Mouse (Mus musculus): ENCODE measurements around the gene Add3. TPM values are rescaled to one million over a fixed set of nuclear protein-coding genes. Genes with fewer than 3 reads are reported as not detected.
A peak's percentile ranks its signal among the peaks of the same experiment; 100 is the strongest.

Add3 gene
- polyA plus RNA-seq, 1 experiment: 40.8 TPM

DNA sequence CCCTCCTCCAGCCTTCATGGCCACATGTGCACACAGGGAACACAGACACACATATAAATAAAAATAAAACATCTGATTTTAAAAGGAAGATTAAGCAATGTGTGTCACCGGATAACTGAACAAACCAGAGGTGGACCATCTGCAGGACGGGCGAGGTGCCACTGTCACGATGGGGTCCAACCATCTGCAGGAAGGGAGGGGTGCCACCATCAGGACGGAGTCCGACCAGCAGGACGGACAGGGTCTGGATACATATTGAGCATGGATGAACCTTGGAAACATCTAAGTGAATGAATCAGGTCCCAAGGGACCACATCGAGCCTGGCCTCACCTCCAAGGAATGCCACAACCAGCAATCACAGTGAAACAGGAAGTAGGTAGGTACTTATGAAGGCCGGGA lies 127.1 kb downstream of the Add3 start:
- H3K27ac ChIP-seq (replicated peaks; ENCODE audit: low read depth, low read length): no peak overlapping the region

DNA sequence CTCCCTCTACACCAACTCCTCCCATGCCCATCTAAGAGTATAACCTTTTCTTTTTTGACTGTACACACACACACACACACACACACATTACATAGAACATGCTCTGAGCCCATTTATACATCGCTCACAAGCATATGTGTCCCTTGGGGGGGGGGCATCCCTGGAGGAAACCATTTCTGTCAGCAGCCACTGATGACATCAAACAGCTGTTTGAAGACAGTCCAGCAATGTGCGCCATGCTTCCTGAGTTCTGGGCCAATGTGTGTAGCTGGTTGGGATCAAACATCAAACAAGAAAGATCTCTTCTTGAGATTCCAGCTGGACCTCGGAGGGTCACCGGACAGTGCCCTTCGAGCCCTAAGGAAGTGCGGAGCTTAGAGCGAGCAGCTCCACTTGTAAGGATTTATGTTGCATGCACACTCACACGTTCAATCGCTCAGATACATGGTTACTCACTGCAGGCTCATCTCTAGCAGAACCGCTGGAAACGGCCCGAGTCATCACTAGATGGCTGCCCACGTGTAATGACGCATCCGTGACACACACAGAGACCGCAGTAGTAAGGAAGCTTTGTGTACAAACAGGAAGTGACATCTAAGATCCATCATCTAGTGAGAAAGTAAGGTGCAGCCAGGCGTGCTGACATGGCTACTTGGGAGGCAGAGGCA lies 132.9 kb downstream of the Add3 start:
- H3K4me1 ChIP-seq (ENCODE audit: control insufficient read depth, insufficient read depth, insufficient read length, low read length): no peaks in the 10 kb centered on the region
- H3K4me3 ChIP-seq (ENCODE audit: insufficient read depth, low read depth, low read length): no peak overlapping the region
- no peak overlapping the region for H3K27ac ChIP-seq (replicated peaks; ENCODE audit: low read depth, low read length)

More for the DNA sequence above, 127.1 kb downstream of the Add3 start:
- Histone ChIP-seq H3K4me3 (ENCODE audit: insufficient read depth, low read depth, low read length) (no peak overlapping the region), H3K4me1 (ENCODE audit: control insufficient read depth, insufficient read depth, insufficient read length, low read length) (no peaks in the 10 kb centered on the region)

DNA sequence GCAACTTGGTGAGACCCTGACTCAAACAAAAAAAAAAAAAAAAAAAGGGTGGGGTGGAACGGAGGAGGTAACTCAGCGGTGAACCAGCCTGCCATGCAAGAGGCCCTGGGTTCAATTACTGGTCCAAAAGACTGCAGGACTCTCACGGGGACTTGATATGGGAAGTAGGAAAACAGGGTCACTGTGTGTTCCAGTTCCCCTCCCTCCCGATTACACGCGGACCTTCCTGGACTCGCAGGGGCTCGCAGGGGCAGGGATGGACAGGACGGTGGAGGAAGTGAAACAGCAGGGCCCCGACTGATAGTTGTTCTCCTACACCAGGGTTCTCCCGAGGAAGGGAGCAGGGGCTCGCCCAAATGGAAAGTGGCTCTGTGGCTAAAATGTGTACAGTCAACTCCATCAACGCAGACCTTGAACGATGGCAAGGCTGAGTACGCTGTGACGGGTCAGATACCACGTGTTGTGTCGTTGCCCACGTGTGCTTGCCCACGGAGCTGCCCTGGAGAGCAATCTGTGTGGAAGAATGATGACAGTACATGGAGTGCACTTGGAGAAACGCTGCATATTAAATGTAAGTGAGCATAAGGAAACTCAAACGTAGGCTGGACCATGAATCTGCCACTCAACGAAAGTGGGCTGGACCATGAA lies 133.7 kb downstream of the Add3 start:
- Histone ChIP-seq H3K27ac (replicated peaks; ENCODE audit: low read depth, low read length) (0 out of 2 replicates have a peak overlapping the region, but pooled peaks have one; percentile 19), H3K4me3 (ENCODE audit: insufficient read depth, low read depth, low read length) (peak overlapping the region; percentile 15; the same call in 1 of the 2 replicates), H3K4me1 (ENCODE audit: control insufficient read depth, insufficient read depth, insufficient read length, low read length) (no peaks in the 10 kb centered on the region)

GRCm38 (mm10) chr19:53275204-53275603 lies 135.0 kb downstream of the Add3 start:
- Histone ChIP-seq H3K4me1 (ENCODE audit: control insufficient read depth, insufficient read depth, insufficient read length, low read length) (no peaks in the 10 kb centered on the region), H3K4me3 (ENCODE audit: insufficient read depth, low read depth, low read length) (no peak overlapping the region), H3K27ac (replicated peaks; ENCODE audit: low read depth, low read length) (no peak overlapping the region)

GRCm38 (mm10) chr19:53276902-53277707 lies 136.9 kb downstream of the Add3 start:
- no peaks in the 10 kb centered on the region for H3K4me1 ChIP-seq (ENCODE audit: control insufficient read depth, insufficient read depth, insufficient read length, low read length)
- no peak overlapping the region for H3K27ac ChIP-seq (replicated peaks; ENCODE audit: low read depth, low read length)
- no peak overlapping the region for H3K4me3 ChIP-seq (ENCODE audit: insufficient read depth, low read depth, low read length)

DNA sequence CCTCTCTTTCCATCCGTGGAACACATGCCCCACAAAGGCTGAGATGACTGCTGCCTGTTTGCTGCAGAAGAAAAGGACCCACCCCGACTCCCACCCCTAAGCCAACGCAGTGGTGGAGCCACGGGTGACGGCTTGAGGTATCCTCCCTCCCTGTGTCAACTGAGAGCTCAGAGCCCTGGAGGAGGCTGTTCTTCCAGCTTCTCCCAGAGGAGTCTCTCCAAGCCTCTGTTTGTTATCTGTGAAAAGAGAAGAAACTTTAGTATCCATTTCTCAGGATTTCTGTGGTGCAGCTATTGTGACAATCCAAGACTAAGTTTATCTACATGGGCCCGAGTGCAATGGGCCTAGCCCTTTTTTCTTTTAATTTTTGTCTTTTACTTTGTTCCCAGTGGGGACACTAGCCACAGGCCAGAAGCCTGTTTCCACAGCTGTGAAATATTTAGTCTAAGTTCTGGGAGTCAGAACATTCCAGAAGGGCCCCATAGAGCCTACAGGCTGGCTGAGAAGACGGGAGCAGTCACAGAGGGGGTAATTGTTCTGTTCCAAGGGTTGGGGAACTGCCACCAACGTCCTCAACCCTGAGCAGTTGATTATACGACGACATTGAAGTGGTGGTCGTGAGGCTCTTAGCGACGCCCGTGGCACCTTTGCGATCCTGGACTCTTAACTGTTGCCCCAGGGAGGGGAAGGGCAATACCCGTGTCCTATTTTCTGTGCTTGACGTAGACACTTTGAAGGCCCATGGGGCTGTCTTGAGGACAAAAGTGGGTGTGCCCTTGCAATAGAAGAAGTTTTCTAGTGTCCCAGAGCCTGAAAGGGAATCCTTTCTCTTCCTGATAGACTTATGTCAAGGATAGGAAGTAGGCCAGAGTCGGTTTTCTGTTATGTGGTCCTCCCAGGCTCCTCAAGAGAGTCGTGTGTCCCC lies 138.5 kb downstream of the Add3 start:
- H3K4me1 ChIP-seq (ENCODE audit: control insufficient read depth, insufficient read depth, insufficient read length, low read length): no peaks in the 10 kb centered on the region
- peak overlapping the region; percentile 85 for H3K27ac ChIP-seq (replicated peaks; ENCODE audit: low read depth, low read length)
- no peak overlapping the region for H3K4me3 ChIP-seq (ENCODE audit: insufficient read depth, low read depth, low read length)

DNA sequence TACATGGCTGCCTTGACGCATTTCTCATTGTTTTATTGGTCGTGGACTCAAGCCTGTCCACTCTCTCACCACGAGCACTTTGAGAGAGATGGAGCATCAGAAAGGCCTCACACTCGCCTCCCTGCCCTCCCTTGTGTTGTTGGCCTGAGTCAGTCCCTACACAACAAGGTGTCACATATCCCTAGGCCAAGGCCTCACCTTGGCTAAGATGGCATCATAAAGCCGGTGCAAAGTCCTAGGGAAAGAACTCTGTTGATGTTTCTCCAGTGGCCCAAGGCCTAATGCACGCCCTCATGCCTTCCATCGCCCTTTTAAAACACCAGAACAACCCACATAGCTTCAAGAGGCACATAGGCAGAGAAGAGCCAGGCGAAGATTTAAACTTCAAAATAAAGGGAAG lies 140.0 kb downstream of the Add3 start:
- Histone ChIP-seq H3K4me3 (ENCODE audit: insufficient read depth, low read depth, low read length) (no peak overlapping the region), H3K27ac (replicated peaks; ENCODE audit: low read depth, low read length) (no peak overlapping the region), H3K4me1 (ENCODE audit: control insufficient read depth, insufficient read depth, insufficient read length, low read length) (peaks cover 8% of the 10 kb centered on the region)

DNA sequence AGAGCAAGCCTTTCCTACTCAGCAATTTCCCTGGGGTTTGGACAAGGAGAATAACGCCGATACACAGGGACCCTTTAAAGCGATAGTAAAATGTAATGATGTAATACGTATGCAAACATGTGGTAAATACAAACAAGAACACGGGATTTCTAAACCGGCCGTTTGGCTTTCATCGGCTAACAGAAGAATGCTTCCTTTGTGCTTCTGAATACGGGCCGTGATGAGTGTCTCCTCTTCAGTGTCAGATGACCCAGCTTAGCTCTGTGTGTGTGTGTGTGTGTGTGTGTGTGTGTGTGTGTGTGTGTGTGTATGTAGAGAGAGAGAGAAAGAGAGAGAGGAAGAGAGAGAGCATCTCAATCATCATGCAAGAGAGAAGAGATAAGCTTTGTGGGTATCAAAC lies 142.3 kb downstream of the Add3 start:
- Histone ChIP-seq H3K4me1 (ENCODE audit: control insufficient read depth, insufficient read depth, insufficient read length, low read length) (peaks cover 9% of the 10 kb centered on the region), H3K4me3 (ENCODE audit: insufficient read depth, low read depth, low read length) (no peak overlapping the region), H3K27ac (replicated peaks; ENCODE audit: low read depth, low read length) (no peak overlapping the region)

DNA sequence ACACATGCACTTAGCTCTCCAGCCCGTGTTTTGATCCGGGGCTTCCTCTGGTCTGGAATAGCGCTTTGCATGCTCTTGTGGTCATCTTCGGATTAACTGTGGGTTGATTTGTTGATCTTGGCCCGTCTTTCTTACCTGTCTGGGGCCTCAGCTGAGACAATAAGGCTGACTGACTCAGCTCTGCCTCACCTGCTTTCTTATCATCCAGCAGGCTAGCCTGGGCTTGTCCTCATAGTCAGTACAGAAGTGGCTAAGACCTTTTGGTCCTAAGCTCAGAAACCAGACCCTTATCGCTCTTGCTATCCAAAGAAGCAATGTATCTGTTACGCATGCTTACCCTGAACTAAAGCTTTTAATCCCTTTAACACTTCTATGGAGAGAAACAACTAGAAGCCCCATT lies 143.5 kb downstream of the Add3 start:
- Histone ChIP-seq H3K27ac (replicated peaks; ENCODE audit: low read depth, low read length) (no peak overlapping the region), H3K4me1 (ENCODE audit: control insufficient read depth, insufficient read depth, insufficient read length, low read length) (peaks cover 9% of the 10 kb centered on the region), H3K4me3 (ENCODE audit: insufficient read depth, low read depth, low read length) (no peak overlapping the region)

- Histone ChIP-seq H3K4me1 (ENCODE audit: control insufficient read depth, insufficient read depth, insufficient read length, low read length) (peaks cover 9% of the 10 kb centered on the region), H3K27ac (replicated peaks; ENCODE audit: low read depth, low read length) (0 out of 2 replicates have a peak overlapping the region, but pooled peaks have one; percentile 3), H3K4me3 (ENCODE audit: insufficient read depth, low read depth, low read length) (peak overlapping the region; percentile 23; the same call in 1 of the 2 replicates)
These were observed 144.3 kb downstream of the Add3 start for GRCm38 (mm10) chr19:53284268-53285208.

GRCm38 (mm10) chr19:53296331-53297254 lies 156.3 kb downstream of the Add3 start:
- Histone ChIP-seq H3K4me1 (ENCODE audit: control insufficient read depth, insufficient read depth, insufficient read length, low read length) (no peaks in the 10 kb centered on the region), H3K4me3 (ENCODE audit: insufficient read depth, low read depth, low read length) (no peak overlapping the region), H3K27ac (replicated peaks; ENCODE audit: low read depth, low read length) (no peak overlapping the region)
